Mouse (Mus musculus) bone marrow macrophage, adult 2 months (primary cell): ENCODE results near the gene Prim1. TPM values are rescaled to one million over a fixed set of nuclear protein-coding genes. Genes with fewer than 3 reads are reported as not detected.
"Not testable (repeated sequence)": the region's sequence is repeated elsewhere in the genome, so short reads cannot be mapped to it uniquely, and the experiment has no call there.

Experiments
- H3K27ac ChIP-seq: 2 replicates; pipeline ENCODE4 v1.5.1; 2012; ENCODE audit warnings: low read depth, low read length; ENCODE audit not compliant: insufficient read depth
- H3K4me1 ChIP-seq: 2 replicates; pipeline ENCODE4 v1.6.1; 2012; ENCODE audit warnings: low read length; ENCODE audit not compliant: control insufficient read depth, insufficient read depth
- H3K4me3 ChIP-seq: 2 replicates; pipeline ENCODE4 v1.5.1; 2012; ENCODE audit warnings: mild to moderate bottlenecking, low read length, moderate library complexity; ENCODE audit not compliant: insufficient read depth
- CTCF ChIP-seq: IDR thresholded peaks from 2 replicates; pipeline ENCODE4 v1.5.1; 2012; ENCODE audit warnings: low read depth, mild to moderate bottlenecking, low read length, moderate library complexity
- POLR2A ChIP-seq: IDR thresholded peaks from 2 replicates; pipeline ENCODE4 v1.6.1; 2012; ENCODE audit warnings: mild to moderate bottlenecking, low read depth, low read length, borderline replicate concordance
- polyA plus RNA-seq: library from polyadenylated mRNA; stranded (reverse); fragments of >200 nt; gene quantifications from 2 replicates; pipeline ENCODE4 v1.2.4, GENCODE M21; 2012; ENCODE audit not compliant: missing spikeins, insufficient read depth, insufficient read length

The Prim1 gene
- polyA plus RNA-seq, 1 experiment, result 14.3 TPM

DNA sequence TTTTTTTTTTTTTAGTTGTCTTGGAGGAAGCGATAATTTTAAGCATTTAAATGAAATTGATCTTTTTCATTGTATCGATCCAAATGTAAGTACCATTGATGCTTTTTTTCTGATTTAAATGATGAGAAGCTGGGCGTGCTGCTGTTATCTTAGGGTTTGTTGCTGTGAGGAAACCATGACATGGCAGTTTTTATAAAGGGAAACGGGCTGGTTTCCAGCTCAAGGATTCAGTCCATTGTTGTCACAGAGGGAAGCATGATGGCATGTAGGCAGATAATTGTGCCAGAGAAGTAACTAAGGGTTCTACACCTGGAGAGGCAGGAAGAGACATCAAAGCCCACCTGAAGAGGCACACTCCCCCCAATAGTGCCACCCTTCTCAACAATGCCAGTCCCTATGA, 54.2 kb downstream of the Prim1 start:
- no peak overlapping the region for H3K27ac ChIP-seq
- peaks cover 8% of the 10 kb centered on the region; the same call in 1 of the 2 replicates for H3K4me1 ChIP-seq
- no peak overlapping the region for H3K4me3 ChIP-seq
- TF ChIP-seq POLR2A (no peak), CTCF (no peak)

DNA sequence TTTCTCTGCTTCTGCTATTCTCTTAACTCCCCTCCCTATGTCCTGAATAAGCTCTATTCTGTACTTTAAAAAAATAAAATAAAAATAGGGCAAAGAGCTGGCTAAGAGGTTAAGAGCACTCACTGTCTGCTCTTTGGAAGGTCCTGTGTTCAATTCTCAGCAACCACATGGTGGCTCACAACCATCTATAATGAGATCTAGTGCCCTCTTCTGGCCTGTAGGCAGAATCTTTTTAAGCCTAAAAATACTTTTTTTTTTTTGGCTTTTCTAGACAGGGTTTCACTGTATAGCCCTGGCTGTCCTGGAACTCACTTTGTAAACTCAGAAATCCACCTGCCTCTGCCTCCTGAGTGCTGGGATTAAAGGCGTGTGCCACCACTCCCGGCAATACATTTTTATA, 55.5 kb downstream of the Prim1 start:
- H3K4me1 ChIP-seq, H3K4me3 ChIP-seq, H3K27ac ChIP-seq: not testable (repeated sequence)

DNA sequence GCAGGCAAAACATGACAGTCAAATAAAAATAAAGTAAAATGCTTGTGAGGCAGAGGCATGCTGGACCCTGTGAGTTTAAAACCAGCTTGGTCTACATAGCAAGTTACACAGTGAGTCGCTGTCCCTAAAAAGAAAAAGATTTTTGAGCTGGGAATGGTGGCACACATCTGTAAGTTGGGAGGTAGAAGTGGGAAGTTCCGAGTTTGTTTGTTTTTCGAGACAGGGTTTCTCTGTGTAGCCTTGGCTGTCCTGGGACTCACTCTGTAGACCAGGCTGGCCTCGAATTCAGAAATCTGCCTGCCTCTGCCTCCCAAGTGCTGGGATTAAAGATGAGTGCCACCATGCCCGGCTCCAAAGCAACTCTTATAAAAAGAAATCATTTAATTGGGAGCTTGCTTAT, 63.3 kb downstream of the Prim1 start:
- not testable (repeated sequence) for H3K4me1 ChIP-seq, H3K4me3 ChIP-seq

More for the DNA sequence above, 63.3 kb downstream of the Prim1 start:
- H3K27ac ChIP-seq, result not testable (repeated sequence)

Other genes starting within 250 kb of the Prim1 start
- 0.60 TPM in 1 of 2 replicates, not detected in the other for gene Rdh9, start 238.8 kb upstream of the Prim1 start, polyA plus RNA-seq
- not detected in 2 replicates for gene Rdh16, start 214.0 kb upstream of the Prim1 start, polyA plus RNA-seq
- gene Rdh19, start 165.2 kb upstream of the Prim1 start, polyA plus RNA-seq, result not detected in 2 replicates
- gene Rdh16f2, start 148.7 kb upstream of the Prim1 start, polyA plus RNA-seq, result not detected in 2 replicates
- not detected in 2 replicates for gene Rdh7, start 126.4 kb upstream of the Prim1 start, polyA plus RNA-seq
- gene Sdr9c7, start 116.7 kb upstream of the Prim1 start, polyA plus RNA-seq, result not detected in 2 replicates
- not detected in 2 replicates for gene Hsd17b6, start 7.6 kb upstream of the Prim1 start, polyA plus RNA-seq
- 540 and 609 TPM in 2 replicates for gene Naca, start 20.4 kb downstream of the Prim1 start, polyA plus RNA-seq
- gene Ptges3, start 43.8 kb downstream of the Prim1 start, polyA plus RNA-seq, result 152 and 160 TPM in 2 replicates
- gene Atp5b, start 68.1 kb downstream of the Prim1 start, polyA plus RNA-seq, result 483 and 528 TPM in 2 replicates
- 49.0 and 52.9 TPM in 2 replicates for gene Baz2a, start 76.4 kb downstream of the Prim1 start, polyA plus RNA-seq
- 39.4 and 39.8 TPM in 2 replicates for gene Rbms2, start 165.1 kb downstream of the Prim1 start, polyA plus RNA-seq
- gene Gls2, start 179.3 kb downstream of the Prim1 start, polyA plus RNA-seq, result not detected in 2 replicates
- gene Spryd4, start 196.6 kb downstream of the Prim1 start, polyA plus RNA-seq, result 5.3 and 6.1 TPM in 2 replicates
- gene Mip, start 210.7 kb downstream of the Prim1 start, polyA plus RNA-seq, result not detected in 2 replicates
- 6.4 and 10.7 TPM in 2 replicates for gene Timeless, start 216.9 kb downstream of the Prim1 start, polyA plus RNA-seq
- not detected in 2 replicates for gene Apon, start 238.9 kb downstream of the Prim1 start, polyA plus RNA-seq